Mouse (Mus musculus): ENCODE measurements around the gene Thap11.

Thap11 gene

GRCm38 (mm10) chr8:105900941-105901616 is 46.1 kb downstream of the Thap11 start:
- in situ Hi-C loops (cut with MseI, MboI): no loop called here

Data from mouse trophoblast stem cell (cell line).